Mouse (Mus musculus): Measurements from ENCODE around the gene Jag2. TPM values are rescaled to one million over a fixed set of nuclear protein-coding genes. Genes with fewer than 3 reads are reported as not detected.

The Jag2 gene
- polyA plus RNA-seq, 1 experiment from 2014 or later, result 4.7 TPM

DNA sequence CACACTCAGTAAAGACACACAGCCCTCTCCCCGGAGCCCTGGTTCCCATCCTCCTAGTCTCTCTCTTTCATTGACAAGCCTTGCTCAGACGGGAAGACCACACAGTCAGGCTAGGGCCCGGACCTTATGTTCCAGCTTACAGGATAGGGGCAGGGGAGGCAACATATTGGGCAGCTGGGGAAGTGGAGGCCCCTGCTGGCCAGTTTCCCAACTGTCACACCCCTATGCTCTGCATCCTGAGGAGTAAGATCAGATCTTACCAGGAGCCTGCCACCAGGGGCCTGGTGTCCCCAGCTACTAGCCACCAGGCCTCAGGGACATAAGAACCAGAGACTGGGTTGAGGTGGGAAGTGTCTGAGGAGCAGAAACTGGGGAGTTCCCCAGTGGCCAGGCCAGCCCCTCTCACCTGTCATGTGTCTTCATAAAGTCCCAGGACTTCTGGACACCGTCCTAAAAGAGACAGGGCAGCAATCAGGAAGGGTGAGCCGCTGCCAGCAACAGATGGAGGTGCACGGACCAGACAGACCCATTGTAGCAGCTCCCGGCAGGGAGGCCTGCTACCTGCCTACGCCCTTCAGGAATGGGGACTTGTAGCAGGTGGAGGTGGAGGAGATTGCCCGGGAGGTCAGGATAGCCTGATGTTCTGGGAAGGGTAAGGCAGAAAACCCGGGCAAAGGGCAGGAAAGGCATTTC, 9.4 kb upstream of the Jag2 start:
- Histone ChIP-seq H3K4me3 (no peak overlapping the region), H3K27me3 (ENCODE audit: insufficient read depth, poor library complexity, severe bottlenecking) (peaks cover 9% of the 10 kb centered on the region; the same call in 1 of the 2 replicates), H3K9me3 (no peaks in the 10 kb centered on the region), H3K4me1 (replicated peaks) (peaks cover 61% of the 10 kb centered on the region), H3K36me3 (no peaks in the 10 kb centered on the region), H3K27ac (peak overlapping the region; percentile 50; the same call in 1 of the 2 replicates)
- WGBS, result 61% methylated on average over 10 of the region's 10 CpGs
- DNase-seq (ENCODE audit: low spot score), result peak; percentile 65

DNA sequence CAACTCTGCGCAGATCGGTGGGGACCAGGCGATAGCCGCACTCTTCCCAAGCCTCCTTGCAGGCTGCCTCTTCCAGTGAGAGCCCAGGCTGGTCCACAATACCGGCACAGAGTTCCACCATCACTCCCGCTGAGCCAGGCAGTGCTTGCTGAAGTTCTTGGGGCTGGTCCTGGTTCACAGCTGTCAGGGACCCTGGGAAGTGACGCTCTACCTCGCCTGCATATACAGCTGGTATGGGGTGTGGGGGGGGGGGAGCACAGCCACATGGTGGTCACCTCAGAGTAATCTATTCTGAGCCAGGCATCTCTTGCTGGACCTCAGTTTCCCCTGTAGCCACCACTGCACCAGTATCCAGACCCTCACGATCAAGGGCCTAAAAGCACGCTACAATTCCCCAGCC, 8.8 kb upstream of the Jag2 start:
- Histone ChIP-seq H3K4me3 (no peak overlapping the region), H3K36me3 (no peaks in the 10 kb centered on the region), H3K27me3 (ENCODE audit: insufficient read depth, poor library complexity, severe bottlenecking) (peaks cover 8% of the 10 kb centered on the region; the same call in 1 of the 2 replicates), H3K9me3 (no peaks in the 10 kb centered on the region), H3K27ac (peak overlapping the region; percentile 50), H3K4me1 (replicated peaks) (peaks cover 61% of the 10 kb centered on the region)
- 84% methylated on average over 10 of the region's 10 CpGs for WGBS
- no peak for DNase-seq (ENCODE audit: low spot score)

- Histone ChIP-seq H3K27me3 (ENCODE audit: insufficient read depth, poor library complexity, severe bottlenecking) (peaks cover 5% of the 10 kb centered on the region; the same call in 1 of the 2 replicates), H3K36me3 (no peaks in the 10 kb centered on the region), H3K9me3 (no peaks in the 10 kb centered on the region), H3K4me3 (no peak overlapping the region), H3K27ac (peak overlapping the region; percentile 35), H3K4me1 (replicated peaks) (peaks cover 65% of the 10 kb centered on the region)
- 49% methylated on average over 9 of the region's 9 CpGs for WGBS
- no peak for DNase-seq (ENCODE audit: low spot score)
Observed at GRCm38 (mm10) chr12:112937906-112938305, 8.3 kb upstream of the Jag2 start.

DNA sequence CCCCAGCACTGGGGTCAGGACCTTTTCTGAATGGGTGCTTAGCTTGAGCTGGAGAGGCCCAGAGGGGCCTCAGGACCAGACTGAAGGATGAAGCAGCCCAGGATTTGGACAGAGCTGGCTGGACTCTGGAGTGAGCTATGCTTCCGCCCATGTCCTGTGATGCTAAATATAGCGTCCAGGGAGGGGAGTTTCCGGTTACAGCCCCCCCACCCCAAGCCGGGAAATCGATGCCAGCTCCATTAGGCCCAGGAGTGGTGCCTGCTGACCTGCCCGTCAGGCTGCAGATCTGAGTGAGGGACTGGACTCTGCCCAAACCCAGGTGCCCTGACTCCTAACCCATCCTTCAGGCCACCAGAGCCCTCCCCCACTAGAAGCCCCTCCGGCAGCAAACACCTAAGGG, 3.1 kb upstream of the Jag2 start:
- peaks cover 52% of the 10 kb centered on the region for H3K4me1 ChIP-seq (replicated peaks)
- 44% methylated on average over 7 of the region's 7 CpGs for WGBS
- H3K27ac ChIP-seq, result 0 out of 2 replicates have a peak overlapping the region, but pooled peaks have one; percentile 35
- H3K4me3 ChIP-seq, result no peak overlapping the region
- H3K36me3 ChIP-seq, result no peaks in the 10 kb centered on the region
- no peak for DNase-seq (ENCODE audit: low spot score)
- no peaks in the 10 kb centered on the region for H3K9me3 ChIP-seq
- peaks cover 52% of the 10 kb centered on the region for H3K27me3 ChIP-seq (ENCODE audit: insufficient read depth, poor library complexity, severe bottlenecking)

GRCm38 (mm10) chr12:112928401-112929241, 955 bp downstream of the Jag2 start:
- Histone ChIP-seq H3K36me3 (no peaks in the 10 kb centered on the region), H3K27me3 (ENCODE audit: insufficient read depth, poor library complexity, severe bottlenecking) (peaks cover 86% of the 10 kb centered on the region), H3K27ac (peak overlapping the region; percentile 84), H3K4me3 (peak overlapping the region; percentile 64), H3K4me1 (replicated peaks) (peaks cover 76% of the 10 kb centered on the region), H3K9me3 (no peaks in the 10 kb centered on the region)
- peak; percentile 49 for DNase-seq (ENCODE audit: low spot score)
- WGBS, result 2% methylated on average over 121 of the region's 124 CpGs

GRCm38 (mm10) chr12:112927265-112927664, 2.3 kb downstream of the Jag2 start:
- no peak overlapping the region for H3K27ac ChIP-seq
- 69% methylated on average over 14 of the region's 14 CpGs for WGBS
- H3K9me3 ChIP-seq, result no peaks in the 10 kb centered on the region
- peaks cover 78% of the 10 kb centered on the region for H3K4me1 ChIP-seq (replicated peaks)
- no peak for DNase-seq (ENCODE audit: low spot score)
- no peaks in the 10 kb centered on the region for H3K36me3 ChIP-seq
- H3K4me3 ChIP-seq, result no peak overlapping the region
- peaks cover 82% of the 10 kb centered on the region for H3K27me3 ChIP-seq (ENCODE audit: insufficient read depth, poor library complexity, severe bottlenecking)

DNA sequence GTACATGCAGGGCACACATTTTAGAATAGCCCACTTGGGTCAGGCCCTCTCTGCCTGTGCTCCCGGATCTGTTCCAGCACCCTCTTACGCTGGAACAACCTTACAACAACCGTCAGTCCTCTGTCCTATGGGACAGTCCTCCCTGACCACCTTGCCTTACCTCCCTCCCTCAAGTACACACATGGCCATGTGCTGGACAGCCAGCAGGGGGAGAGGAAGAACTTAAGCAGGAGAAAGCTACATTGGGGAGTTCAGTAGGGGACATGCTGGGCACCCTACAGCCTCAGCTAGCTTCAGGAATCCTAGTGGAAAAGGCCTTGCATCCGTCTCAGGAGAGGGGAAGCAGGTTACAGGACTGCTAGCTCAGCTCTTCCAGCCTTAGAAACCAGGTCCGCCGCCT, 3.6 kb downstream of the Jag2 start:
- Histone ChIP-seq H3K27me3 (ENCODE audit: insufficient read depth, poor library complexity, severe bottlenecking) (peaks cover 69% of the 10 kb centered on the region), H3K4me1 (replicated peaks) (peaks cover 83% of the 10 kb centered on the region), H3K4me3 (no peak overlapping the region), H3K27ac (no peak overlapping the region), H3K9me3 (no peaks in the 10 kb centered on the region), H3K36me3 (no peaks in the 10 kb centered on the region)
- 82% methylated on average over 6 of the region's 6 CpGs for WGBS
- no peak for DNase-seq (ENCODE audit: low spot score)

- Histone ChIP-seq H3K9me3 (no peaks in the 10 kb centered on the region), H3K4me3 (no peak overlapping the region), H3K27ac (peak overlapping the region; percentile 69), H3K36me3 (peaks cover 11% of the 10 kb centered on the region), H3K27me3 (ENCODE audit: insufficient read depth, poor library complexity, severe bottlenecking) (peaks cover 44% of the 10 kb centered on the region), H3K4me1 (replicated peaks) (peaks cover 79% of the 10 kb centered on the region)
- peak; percentile 49 for DNase-seq (ENCODE audit: low spot score)
- 10% methylated on average over 3 of the region's 3 CpGs for WGBS
Observed at GRCm38 (mm10) chr12:112922541-112922940, 7.0 kb downstream of the Jag2 start.

- no peak for DNase-seq (ENCODE audit: low spot score)
- 85% methylated on average over 12 of the region's 12 CpGs for WGBS
- peaks cover 12% of the 10 kb centered on the region for H3K36me3 ChIP-seq
- peak overlapping the region; percentile 69 for H3K27ac ChIP-seq
- H3K27me3 ChIP-seq (ENCODE audit: insufficient read depth, poor library complexity, severe bottlenecking), result peaks cover 34% of the 10 kb centered on the region
- no peaks in the 10 kb centered on the region for H3K9me3 ChIP-seq
- peaks cover 78% of the 10 kb centered on the region for H3K4me1 ChIP-seq (replicated peaks)
- H3K4me3 ChIP-seq, result no peak overlapping the region
Observed at GRCm38 (mm10) chr12:112921518-112921917, 8.1 kb downstream of the Jag2 start.

DNA sequence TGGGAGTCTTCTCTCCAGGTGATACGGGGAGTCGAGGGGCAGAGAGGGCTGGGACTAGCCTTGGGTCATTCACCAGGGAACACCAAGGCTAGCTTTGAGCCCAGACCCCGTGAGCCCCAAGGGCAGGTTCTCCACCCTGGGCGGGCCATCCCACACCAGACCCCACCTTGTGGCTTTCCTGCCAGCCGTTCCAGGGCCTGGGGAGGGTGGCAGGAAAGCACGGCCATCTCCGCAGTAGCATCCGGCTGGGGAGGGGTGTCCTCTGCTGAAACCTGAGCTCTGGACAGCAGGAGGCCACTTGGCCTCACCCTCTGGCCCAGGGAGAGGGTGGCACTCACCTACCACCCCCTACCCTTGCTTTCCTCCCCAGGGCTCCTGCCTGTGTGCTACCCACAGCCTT, 11.7 kb downstream of the Jag2 start:
- Histone ChIP-seq H3K27ac (peak overlapping the region; percentile 40; the same call in 1 of the 2 replicates), H3K36me3 (peaks cover 41% of the 10 kb centered on the region), H3K4me1 (replicated peaks) (peaks cover 74% of the 10 kb centered on the region), H3K4me3 (no peak overlapping the region), H3K27me3 (ENCODE audit: insufficient read depth, poor library complexity, severe bottlenecking) (peaks cover 8% of the 10 kb centered on the region; the same call in 1 of the 2 replicates), H3K9me3 (no peaks in the 10 kb centered on the region)
- DNase-seq (ENCODE audit: low spot score), result no peak
- 59% methylated on average over 8 of the region's 8 CpGs for WGBS

GRCm38 (mm10) chr12:112917486-112917885, 12.1 kb downstream of the Jag2 start:
- peak overlapping the region; percentile 40; the same call in 1 of the 2 replicates for H3K27ac ChIP-seq
- WGBS, result 81% methylated on average over 11 of the region's 11 CpGs
- H3K9me3 ChIP-seq, result no peaks in the 10 kb centered on the region
- no peak overlapping the region for H3K4me3 ChIP-seq
- H3K36me3 ChIP-seq, result peaks cover 45% of the 10 kb centered on the region
- H3K4me1 ChIP-seq (replicated peaks), result peaks cover 70% of the 10 kb centered on the region
- H3K27me3 ChIP-seq (ENCODE audit: insufficient read depth, poor library complexity, severe bottlenecking), result peaks cover 8% of the 10 kb centered on the region; the same call in 1 of the 2 replicates
- no peak for DNase-seq (ENCODE audit: low spot score)

DNA sequence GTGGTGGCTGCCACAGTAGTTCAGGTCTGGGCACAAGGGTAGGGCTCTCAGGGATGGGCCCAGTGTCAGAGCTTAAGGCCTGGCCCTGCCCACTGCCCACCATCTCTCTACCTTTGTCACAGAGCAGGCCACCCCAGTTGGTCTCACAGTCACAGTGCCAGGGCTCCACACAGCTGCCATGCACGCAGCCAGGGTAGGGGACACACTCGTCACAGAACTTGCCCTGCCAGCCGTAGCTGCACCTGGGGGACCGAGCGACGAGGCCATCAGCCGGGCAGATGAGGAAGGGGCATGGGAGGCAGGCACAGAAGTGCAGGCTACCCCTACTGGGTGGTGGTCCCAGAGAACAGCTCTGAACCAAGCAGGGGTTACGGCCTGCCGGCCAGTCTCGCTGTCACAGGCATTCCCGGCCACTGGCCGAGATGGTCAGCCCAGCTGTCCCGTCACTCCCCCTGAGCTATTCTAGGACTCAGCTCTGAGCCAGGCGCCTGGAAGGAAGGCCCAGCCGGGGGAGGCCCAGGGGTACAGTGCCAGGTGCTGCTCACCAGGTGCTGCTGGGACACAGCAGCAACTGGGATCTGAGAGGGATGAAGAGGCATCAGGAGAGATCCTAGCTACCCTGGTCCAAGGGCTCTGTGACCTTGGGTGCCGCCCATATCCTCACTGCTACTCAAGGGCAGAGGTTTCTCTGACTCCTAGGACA, 12.7 kb downstream of the Jag2 start:
- H3K9me3 ChIP-seq, result no peaks in the 10 kb centered on the region
- peaks cover 8% of the 10 kb centered on the region; the same call in 1 of the 2 replicates for H3K27me3 ChIP-seq (ENCODE audit: insufficient read depth, poor library complexity, severe bottlenecking)
- 87% methylated on average over 16 of the region's 16 CpGs for WGBS
- 0 out of 2 replicates have a peak overlapping the region, but pooled peaks have one; percentile 1 for H3K27ac ChIP-seq
- peaks cover 51% of the 10 kb centered on the region for H3K36me3 ChIP-seq
- no peak for DNase-seq (ENCODE audit: low spot score)
- peaks cover 63% of the 10 kb centered on the region for H3K4me1 ChIP-seq (replicated peaks)
- H3K4me3 ChIP-seq, result no peak overlapping the region

Measured in hindbrain, embryonic 10.5 days (tissue).